In the genomic region with DNA sequence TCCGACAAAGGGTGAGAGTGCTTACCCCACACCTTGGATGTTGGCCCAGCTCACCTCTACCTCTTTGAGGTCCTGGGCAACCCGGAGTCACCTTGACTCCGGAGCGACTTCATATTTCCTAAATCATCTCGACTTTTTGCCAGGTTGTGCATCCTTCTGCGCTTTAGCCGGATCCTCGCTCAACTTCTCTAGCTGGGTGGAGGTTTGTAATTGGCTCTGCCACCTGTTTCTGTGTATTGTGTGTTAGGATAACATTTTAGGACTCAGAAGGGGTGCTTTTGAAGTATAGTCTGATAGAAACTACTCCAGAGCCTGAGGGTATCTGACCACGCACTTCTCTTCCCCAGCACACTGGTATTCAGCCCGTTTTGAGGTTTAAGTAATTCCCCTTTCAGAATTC, we compare ENCODE assay signal across 8 mouse cellular contexts. TPM values are rescaled to one million over a fixed set of nuclear protein-coding genes. Genes with fewer than 3 reads are reported as not detected.
DNase-seq lines count a peak whose midpoint lies in the region; ATAC-seq and TF ChIP-seq lines count a peak whose summit lies in the region.

No protein-coding gene starts in this region.

- peak overlapping the region; percentile 76 for H3K9ac ChIP-seq in lung, embryonic 16.5 days (ENCODE audit: low read length)
- peak overlapping the region; percentile 87 for H3K9ac ChIP-seq in embryonic facial prominence, embryonic 12.5 days
- peak overlapping the region; percentile 68 for H3K9ac ChIP-seq in intestine, postnatal 0 days (ENCODE audit: low read depth, low read length)

- peak overlapping the region; percentile 60 for H3K4me3 ChIP-seq in lung, embryonic 16.5 days (ENCODE audit: low read length)
- peak overlapping the region; percentile 80 for H3K4me3 ChIP-seq in embryonic facial prominence, embryonic 12.5 days
- peak overlapping the region; percentile 66 for H3K4me3 ChIP-seq in intestine, postnatal 0 days (ENCODE audit: low read depth, low read length)
- H3K4me3 ChIP-seq in olfactory bulb, adult 2 months (ENCODE audit: insufficient read depth, low read depth, low read length), result peak overlapping the region; percentile 50

- H3K4me2 ChIP-seq in lung, embryonic 16.5 days (ENCODE audit: low read depth, low read length), result peak overlapping the region; percentile 66
- H3K4me2 ChIP-seq in embryonic facial prominence, embryonic 12.5 days (replicated peaks), result peak overlapping the region; percentile 65
- peak overlapping the region; percentile 95 for H3K4me2 ChIP-seq in intestine, postnatal 0 days (replicated peaks; ENCODE audit: low read depth)

- no peak for TF ChIP-seq POLR2A in olfactory bulb, adult 2 months (IDR thresholded peaks at IDR 0.05; ENCODE audit: insufficient read depth, low read depth, low read length)

- no peak for TF ChIP-seq CTCF in intestine, postnatal 0 days (IDR thresholded peaks at IDR 0.05; ENCODE audit: low read depth)
- no peak for TF ChIP-seq CTCF in olfactory bulb, adult 2 months (IDR thresholded peaks at IDR 0.05; ENCODE audit: insufficient read depth, low read depth, low read length)

- H3K27me3 ChIP-seq in lung, embryonic 16.5 days (ENCODE audit: control insufficient read depth, insufficient read depth, low read depth, low read length), result no peaks in the 10 kb centered on the region
- H3K27me3 ChIP-seq in embryonic facial prominence, embryonic 12.5 days, result no peaks in the 10 kb centered on the region
- no peaks in the 10 kb centered on the region for H3K27me3 ChIP-seq in intestine, postnatal 0 days (replicated peaks; ENCODE audit: control insufficient read depth, insufficient read depth, low read length)

- ATAC-seq in lung, embryonic 16.5 days (ENCODE audit: low read depth), result no peak
- ATAC-seq in embryonic facial prominence, embryonic 12.5 days (ENCODE audit: insufficient number of reproducible peaks, insufficient read depth, low FRiP score, low TSS enrichment), result no peak
- no peak for ATAC-seq in intestine, postnatal 0 days

- H3K27ac ChIP-seq in lung, embryonic 16.5 days (ENCODE audit: low read length), result peak overlapping the region; percentile 98
- peak overlapping the region; percentile 93 for H3K27ac ChIP-seq in embryonic facial prominence, embryonic 12.5 days
- H3K27ac ChIP-seq in intestine, postnatal 0 days (ENCODE audit: low read depth, low read length), result 0 out of 2 replicates have a peak overlapping the region, but pooled peaks have one; percentile 50
- no peak overlapping the region for H3K27ac ChIP-seq in olfactory bulb, adult 2 months (ENCODE audit: insufficient read depth, low read depth, low read length)

- peaks cover 17% of the 10 kb centered on the region for H3K4me1 ChIP-seq in lung, embryonic 16.5 days (replicated peaks; ENCODE audit: control insufficient read depth, insufficient read depth, low read length)
- H3K4me1 ChIP-seq in embryonic facial prominence, embryonic 12.5 days, result peaks cover 25% of the 10 kb centered on the region
- no peaks in the 10 kb centered on the region for H3K4me1 ChIP-seq in intestine, postnatal 0 days (replicated peaks; ENCODE audit: control insufficient read depth, insufficient read depth, low read length)
- H3K4me1 ChIP-seq in olfactory bulb, adult 2 months (ENCODE audit: control insufficient read depth, insufficient read depth, low read length), result peaks cover 10% of the 10 kb centered on the region

- H3K36me3 ChIP-seq in lung, embryonic 16.5 days (ENCODE audit: control insufficient read depth, insufficient read depth, low read length), result peaks cover 2% of the 10 kb centered on the region; the same call in 1 of the 2 replicates
- peaks cover 9% of the 10 kb centered on the region; the same call in 1 of the 2 replicates for H3K36me3 ChIP-seq in embryonic facial prominence, embryonic 12.5 days
- no peaks in the 10 kb centered on the region; the same call in 1 of the 2 replicates for H3K36me3 ChIP-seq in intestine, postnatal 0 days (ENCODE audit: control insufficient read depth, insufficient read depth)

- intact Hi-C loops in left cerebral cortex, postnatal 4 days (cut with DNase I), result no loop called here

- H3K9me3 ChIP-seq in lung, embryonic 16.5 days (ENCODE audit: control insufficient read depth, low read length), result no peaks in the 10 kb centered on the region
- no peaks in the 10 kb centered on the region for H3K9me3 ChIP-seq in embryonic facial prominence, embryonic 12.5 days
- no peaks in the 10 kb centered on the region for H3K9me3 ChIP-seq in intestine, postnatal 0 days (ENCODE audit: control insufficient read depth)

- no peak for DNase-seq in lung, adult 18-20 months
- no peak for DNase-seq in left cerebral cortex, postnatal 4 days
- no peak for DNase-seq in spleen, adult 18-20 months
- DNase-seq in thymus, postnatal 10 days (ENCODE audit: low spot score in 2 of 2), result no peak

- under 1% methylated on average over 10 of the region's 10 CpGs for WGBS in lung, embryonic 16.5 days
- WGBS in embryonic facial prominence, embryonic 12.5 days, result 2% methylated on average over 10 of the region's 10 CpGs
- 5% methylated on average over 10 of the region's 10 CpGs for WGBS in intestine, postnatal 0 days
- WGBS in olfactory bulb, adult 2 months, result 10% methylated on average over 10 of the region's 10 CpGs

RNA-seq across cellular contexts. Expression of a gene that starts 0.6 kb away (rescaled TPM):
- 16.4 and 18.1 TPM in 2 replicates for polyA plus RNA-seq in lung, embryonic 16.5 days (2015; fragmentation: Nextera tagmentation; extraction: Ambion mirVana)
- 19.1 and 19.9 TPM in 2 replicates for polyA plus RNA-seq in embryonic facial prominence, embryonic 12.5 days (2016; fragmentation: Nextera tagmentation; extraction: Ambion mirVana)
- 7.0 and 7.8 TPM in 2 replicates for polyA plus RNA-seq in intestine, postnatal 0 days (2015; fragmentation: Nextera tagmentation; extraction: Ambion mirVana)
- 65.1 TPM in 1 of 2 replicates, not detected in the other for polyA plus RNA-seq in olfactory bulb, adult 2 months (2012; ENCODE audit: insufficient read depth, insufficient read length, low replicate concordance, missing spikeins)
- total RNA-seq in left cerebral cortex, postnatal 4 days (2021), result 10 to 100 TPM; 43.2 to 45.8 TPM

RNA-seq across cellular contexts. Expression of a gene that starts 0.7 kb away (rescaled TPM):
- polyA plus RNA-seq in lung, embryonic 16.5 days (2015; fragmentation: Nextera tagmentation; extraction: Ambion mirVana), result 126 and 133 TPM in 2 replicates
- 137 and 139 TPM in 2 replicates for polyA plus RNA-seq in embryonic facial prominence, embryonic 12.5 days (2016; fragmentation: Nextera tagmentation; extraction: Ambion mirVana)
- polyA plus RNA-seq in intestine, postnatal 0 days (2015; fragmentation: Nextera tagmentation; extraction: Ambion mirVana), result 18.5 TPM in 2 replicates
- polyA plus RNA-seq in olfactory bulb, adult 2 months (2012; ENCODE audit: insufficient read depth, insufficient read length, low replicate concordance, missing spikeins), result not detected in 2 replicates
- total RNA-seq in left cerebral cortex, postnatal 4 days (2021), result 10 to 100 TPM; 13.4 to 15.8 TPM
